Comparison of ENCODE assay signal across 27 mouse cellular contexts in genomic region chr13:59655718-59656315, GRCm38 (mm10). TPM values are rescaled to one million over a fixed set of nuclear protein-coding genes. Genes with fewer than 3 reads are reported as not detected.
DNase-seq lines count a peak whose midpoint lies in the region; ATAC-seq and TF ChIP-seq lines count a peak whose summit lies in the region.
"Had no signal": no experiment of that assay in that cellular context is flagged by ENCODE, and none has a peak within 500 bp of the region (broad histone marks: within the 10 kb centered on the region; RNA-seq: fewer than 3 reads in every experiment).

No protein-coding gene starts in this region.

- peak overlapping the region; percentile 43; the same call in 1 of the 2 replicates for H3K27ac ChIP-seq in layer of hippocampus, adult 2 months
- H3K27ac ChIP-seq in midbrain, embryonic 11.5 days (ENCODE audit: low read depth, low read length) = peak overlapping the region; percentile 69; the same call in 1 of the 2 replicates
- no peak overlapping the region for H3K27ac ChIP-seq in midbrain, postnatal 0 days (ENCODE audit: low read depth, low read length)
- H3K27ac ChIP-seq: limb, embryonic 13.5 days; stomach, postnatal 0 days had no signal

- no peak for DNase-seq in layer of hippocampus, adult 2 months (ENCODE audit: low spot score in 2 of 2)
- DNase-seq in layer of hippocampus, adult 9-10 months (ENCODE audit: low spot score) = no peak
- no peak for DNase-seq in midbrain, embryonic 11.5 days (ENCODE audit: low spot score, missing footprints)
- no peak for DNase-seq in midbrain, postnatal 0 days (ENCODE audit: low spot score)
- DNase-seq in ES-CJ7 (ENCODE audit: low read depth, low spot score) = peak; percentile 63
- DNase-seq in urinary bladder, postnatal 10 days (ENCODE audit: low spot score) = no peak
- DNase-seq: adrenal gland, adult 2 months; cerebellum, adult 8-10 months; gastrocnemius, adult 2 months; heart, postnatal 14 days; layer of hippocampus, postnatal 36 days; right cerebral cortex, postnatal 25 days had no signal

- peaks cover 9% of the 10 kb centered on the region for H3K36me3 ChIP-seq in midbrain, embryonic 11.5 days (ENCODE audit: control insufficient read depth, insufficient read depth, low read length)
- H3K36me3 ChIP-seq in midbrain, postnatal 0 days (ENCODE audit: insufficient read depth, low read length) = no peaks in the 10 kb centered on the region

- WGBS in midbrain, embryonic 11.5 days = 91% methylated on average over 15 of the region's 15 CpGs
- WGBS in midbrain, postnatal 0 days = 93% methylated on average over 15 of the region's 15 CpGs

- no peak for TF ChIP-seq CTCF in layer of hippocampus, adult 2 months (conservative IDR thresholded peaks at IDR 0.05)
- no peak for TF ChIP-seq CTCF in midbrain, postnatal 0 days (IDR thresholded peaks at IDR 0.05)

- no peak for ATAC-seq in midbrain, embryonic 11.5 days (ENCODE audit: low FRiP score)
- no peak for ATAC-seq in midbrain, postnatal 0 days (ENCODE audit: low FRiP score)
- no peak for ATAC-seq in frontal cortex, adult (ENCODE audit: low TSS enrichment)
- ATAC-seq: forebrain, embryonic 14.5 days; intestine, embryonic 16.5 days; midbrain, embryonic 16.5 days had no signal

- H3K27me3 ChIP-seq in midbrain, embryonic 11.5 days (ENCODE audit: control insufficient read depth, insufficient read depth, low read length) = no peaks in the 10 kb centered on the region
- no peaks in the 10 kb centered on the region for H3K27me3 ChIP-seq in midbrain, postnatal 0 days (ENCODE audit: insufficient read depth, low read length)
- H3K27me3 ChIP-seq: heart, embryonic 12.5 days; limb, embryonic 13.5 days had no signal

- peaks cover 33% of the 10 kb centered on the region for H3K4me1 ChIP-seq in midbrain, embryonic 11.5 days (ENCODE audit: control insufficient read depth, insufficient read depth, low read length)
- H3K4me1 ChIP-seq in midbrain, postnatal 0 days (ENCODE audit: insufficient read depth, low read length) = peaks cover 7% of the 10 kb centered on the region

- H3K4me2 ChIP-seq in midbrain, embryonic 11.5 days = no peak overlapping the region
- no peak overlapping the region for H3K4me2 ChIP-seq in midbrain, postnatal 0 days (ENCODE audit: low read depth, low read length, poor library complexity, severe bottlenecking)
- H3K4me2 ChIP-seq: heart, embryonic 12.5 days; limb, embryonic 13.5 days had no signal

- H3K9ac ChIP-seq in midbrain, embryonic 11.5 days (ENCODE audit: low read length) = no peak overlapping the region
- H3K9ac ChIP-seq in midbrain, postnatal 0 days (replicated peaks; ENCODE audit: low read length, poor library complexity, severe bottlenecking) = no peak overlapping the region
- H3K9ac ChIP-seq: heart, embryonic 12.5 days; limb, embryonic 13.5 days had no signal

- H3K4me3 ChIP-seq in layer of hippocampus, adult 2 months = no peak overlapping the region
- H3K4me3 ChIP-seq in midbrain, embryonic 11.5 days (ENCODE audit: low read depth, low read length) = no peak overlapping the region
- H3K4me3 ChIP-seq in midbrain, postnatal 0 days (ENCODE audit: low read depth, low read length) = no peak overlapping the region
- H3K4me3 ChIP-seq: embryonic facial prominence, embryonic 10.5 days; gastrocnemius, adult 2 months; heart, embryonic 12.5 days; limb, embryonic 13.5 days had no signal

- H3K9me3 ChIP-seq in midbrain, embryonic 11.5 days (ENCODE audit: control insufficient read depth, low read length) = no peaks in the 10 kb centered on the region; the same call in 1 of the 2 replicates
- no peaks in the 10 kb centered on the region for H3K9me3 ChIP-seq in midbrain, postnatal 0 days (ENCODE audit: low read length)
- H3K9me3 ChIP-seq: embryonic facial prominence, embryonic 10.5 days; heart, embryonic 12.5 days; limb, embryonic 13.5 days had no signal

RNA-seq across cellular contexts. Expression of gene Golm1, which starts 19.8 kb away (rescaled TPM):
- total RNA-seq in layer of hippocampus, adult 2 months (2021) = 10 to 100 TPM; 67.4 to 71.8 TPM
- polyA plus RNA-seq in midbrain, embryonic 11.5 days (2014; fragmentation: Nextera tagmentation; extraction: Ambion mirVana) = 179 TPM in 2 replicates
- 13.0 and 17.1 TPM in 2 replicates for total RNA-seq in midbrain, postnatal 0 days (2014; rRNA removed)
- 13.0 and 15.3 TPM in 2 replicates for polyA plus RNA-seq in midbrain, postnatal 0 days (2015; fragmentation: Nextera tagmentation; extraction: Ambion mirVana)

RNA-seq across cellular contexts. Expression of gene 4921517D22Rik, which starts 38.1 kb away (rescaled TPM):
- total RNA-seq in layer of hippocampus, adult 2 months (2021) = not detected
- not detected in 2 replicates for polyA plus RNA-seq in midbrain, embryonic 11.5 days (2014; fragmentation: Nextera tagmentation; extraction: Ambion mirVana)
- total RNA-seq in midbrain, postnatal 0 days (2014; rRNA removed) = not detected in 2 replicates
- polyA plus RNA-seq in midbrain, postnatal 0 days (2015; fragmentation: Nextera tagmentation; extraction: Ambion mirVana) = not detected in 2 replicates
- total RNA-seq: adrenal gland, adult 2 months; gastrocnemius, adult 2 months; heart, postnatal 14 days; layer of hippocampus, postnatal 36 days; left cerebral cortex, postnatal 14 days had no signal
- polyA plus RNA-seq: adrenal gland, adult 2 months; embryonic facial prominence, embryonic 10.5 days; forebrain, embryonic 14.5 days; heart, embryonic 12.5 days; hindbrain, embryonic 16.5 days; intestine, embryonic 16.5 days; kidney, embryonic 16.5 days; large intestine, adult 2 months; limb, embryonic 13.5 days; liver, embryonic 16.5 days; midbrain, embryonic 16.5 days; stomach, postnatal 0 days; thymus, postnatal 0 days; urinary bladder, adult 2 months had no signal

RNA-seq across cellular contexts. Expression of gene Spata31d1a, which starts 54.3 kb away (rescaled TPM):
- under 1 TPM; 0.22 to 0.26 TPM for total RNA-seq in layer of hippocampus, adult 2 months (2021)
- polyA plus RNA-seq in midbrain, embryonic 11.5 days (2014; fragmentation: Nextera tagmentation; extraction: Ambion mirVana) = not detected in 2 replicates
- not detected in 2 replicates for total RNA-seq in midbrain, postnatal 0 days (2014; rRNA removed)
- polyA plus RNA-seq in midbrain, postnatal 0 days (2015; fragmentation: Nextera tagmentation; extraction: Ambion mirVana) = not detected in 2 replicates
- total RNA-seq: adrenal gland, adult 2 months; gastrocnemius, adult 2 months; heart, postnatal 14 days had no signal
- polyA plus RNA-seq: adrenal gland, adult 2 months; forebrain, embryonic 14.5 days; heart, embryonic 12.5 days; hindbrain, embryonic 16.5 days; intestine, embryonic 16.5 days; kidney, embryonic 16.5 days; large intestine, adult 2 months; limb, embryonic 13.5 days; stomach, postnatal 0 days; thymus, postnatal 0 days; urinary bladder, adult 2 months had no signal

RNA-seq across cellular contexts. Expression of gene Spata31d1b, which starts 56.3 kb away (rescaled TPM):
- under 1 TPM in 1 of 2 experiments, not detected in 1; 0.12 TPM for total RNA-seq in layer of hippocampus, adult 2 months (2021)
- polyA plus RNA-seq in midbrain, embryonic 11.5 days (2014; fragmentation: Nextera tagmentation; extraction: Ambion mirVana) = 0.05 TPM in 1 of 2 replicates, not detected in the other
- 0.27 TPM in 1 of 2 replicates, not detected in the other for total RNA-seq in midbrain, postnatal 0 days (2014; rRNA removed)
- polyA plus RNA-seq in midbrain, postnatal 0 days (2015; fragmentation: Nextera tagmentation; extraction: Ambion mirVana) = 0.05 TPM in 1 of 2 replicates, not detected in the other
- total RNA-seq: adrenal gland, adult 2 months; gastrocnemius, adult 2 months; heart, postnatal 14 days; left cerebral cortex, postnatal 14 days had no signal
- polyA plus RNA-seq: adrenal gland, adult 2 months; embryonic facial prominence, embryonic 10.5 days; forebrain, embryonic 14.5 days; heart, embryonic 12.5 days; intestine, embryonic 16.5 days; kidney, embryonic 16.5 days; large intestine, adult 2 months; limb, embryonic 13.5 days; liver, embryonic 16.5 days; midbrain, embryonic 16.5 days; stomach, postnatal 0 days; urinary bladder, adult 2 months had no signal
